Mouse (Mus musculus) liver, adult 2 months (tissue): ENCODE data around the gene Snx20.

ENCODE experiments used
- CTCF ChIP-seq: fragments of 200-500 bp; IDR thresholded peaks from 2 replicates; pipeline ENCODE4 v1.5.1; 2011; ENCODE audit warnings: low read depth, low read length, control low read depth
- POLR2A ChIP-seq: fragments of 200-500 bp; IDR thresholded peaks from 2 replicates; pipeline ENCODE4 v1.6.1; 2011; ENCODE audit warnings: low read length, control low read depth; ENCODE audit not compliant: insufficient read depth; ENCODE audit errors: extremely low read depth

- no peak for TF ChIP-seq CTCF
- no peak for TF ChIP-seq POLR2A
These were observed 37.9 kb upstream of the Snx20 start for GRCm38 (mm10) chr8:88673859-88674258.
